Mouse (Mus musculus) liver, embryonic 14.5 days (tissue): ENCODE data around the gene Hexdc. TPM values are rescaled to one million over a fixed set of nuclear protein-coding genes. Genes with fewer than 3 reads are reported as not detected.

ENCODE experiments used
- ATAC-seq: fragments of 200-750 bp; cut with Nextera tagmentation; 2 replicates; pipeline ENCODE4 v1.8.0; 2017; ENCODE audit warnings: moderate number of reproducible peaks, mild to moderate bottlenecking, moderate library complexity; ENCODE audit not compliant: insufficient read depth
- DNase-seq, 3 experiments: peaks; one replicate each; pipeline ENCODE4 v3.0.0-alpha.2; 2012 to 2013; ENCODE audit warnings: low read depth in 3 of 3, low spot score in 3 of 3
- H3K27ac ChIP-seq: fragments of 300-500 bp; sonication (generic); 2 replicates; pipeline ENCODE4 v1.5.1; 2014; ENCODE audit warnings: moderate library complexity, mild to moderate bottlenecking, control low read depth, inconsistent platforms
- H3K27me3 ChIP-seq: fragments of 300-500 bp; sonication (generic); 2 replicates; pipeline ENCODE4 v1.6.1; 2014; ENCODE audit warnings: mild to moderate bottlenecking, low read length, moderate library complexity; ENCODE audit not compliant: control insufficient read depth, insufficient read depth
- H3K36me3 ChIP-seq: fragments of 300-500 bp; sonication (generic); replicated peaks from 2 replicates; pipeline ENCODE4 v1.6.1; 2014; ENCODE audit warnings: low read depth; ENCODE audit not compliant: control insufficient read depth, insufficient read depth
- H3K4me1 ChIP-seq, 2 experiments: fragments of 200-500 bp in 1 of 2; fragments of 300-500 bp in 1 of 2; sonication (generic) in 1 of 2; replicated peaks; 2 replicates each; pipeline ENCODE4 v1.6.1; 2012 to 2014; ENCODE audit warnings: antibody characterized with exemption in 1 of 2, inconsistent platforms in 1 of 2, low read length in 1 of 2; ENCODE audit not compliant: control insufficient read depth in 2 of 2, insufficient read depth in 2 of 2
- H3K4me2 ChIP-seq: fragments of 300-500 bp; sonication (generic); 2 replicates; pipeline ENCODE4 v1.6.1; 2014; ENCODE audit warnings: low read depth, mild to moderate bottlenecking, control low read depth, moderate library complexity
- H3K4me3 ChIP-seq, 2 experiments: fragments of 200-500 bp in 1 of 2; fragments of 300-500 bp in 1 of 2; sonication (generic) in 1 of 2; 2 replicates each; pipeline ENCODE4 v1.5.1; 2012 to 2014; ENCODE audit warnings: low read depth in 2 of 2, low read length in 2 of 2, mild to moderate bottlenecking in 2 of 2, control low read depth in 1 of 2, inconsistent platforms in 1 of 2, moderate library complexity in 1 of 2; ENCODE audit not compliant: insufficient read depth in 1 of 2
- H3K9ac ChIP-seq: fragments of 300-500 bp; sonication (generic); replicated peaks from 2 replicates; pipeline ENCODE4 v1.6.1; 2014; ENCODE audit warnings: mild to moderate bottlenecking, control low read depth, moderate library complexity
- H3K9me3 ChIP-seq: fragments of 300-500 bp; sonication (generic); 2 replicates; pipeline ENCODE4 v1.6.1; 2016; ENCODE audit warnings: low read length, mixed read lengths; ENCODE audit not compliant: control insufficient read depth
- CTCF ChIP-seq: IDR thresholded peaks from 2 replicates; pipeline ENCODE4 v1.5.1; 2016; ENCODE audit warnings: antibody characterized with exemption, low read depth, control low read depth
- EP300 ChIP-seq: IDR thresholded peaks from 2 replicates; pipeline ENCODE4 v1.6.1; 2016; ENCODE audit warnings: antibody characterized with exemption, low read depth
- WGBS: fragments of 180-500 bp; shearing (Covaris S2); extraction: QIAGEN DNeasy Blood & Tissue Kit; methylation state at CpG from one replicate; pipeline ENCODE4 v1.1.7; 2014; ENCODE audit not compliant: insufficient replicate concordance; 5-methylcytosine and 5-hydroxymethylcytosine counted together
- polyA plus RNA-seq, 2 experiments: library from polyadenylated mRNA; depleted of rRNA in 1 of 2; stranded (reverse) in 1 of 2; unstranded in 1 of 2; fragments of >200 nt; fragmentation: Nextera tagmentation in 1 of 2; extraction: Ambion mirVana in 1 of 2; gene quantifications; 2 replicates each; pipeline versions ENCODE4 v1.2.1 to v1.2.3; 2012 to 2014

Gene Hexdc
- polyA plus RNA-seq, 2 experiments, result 2.3 to 7.4 TPM

DNA sequence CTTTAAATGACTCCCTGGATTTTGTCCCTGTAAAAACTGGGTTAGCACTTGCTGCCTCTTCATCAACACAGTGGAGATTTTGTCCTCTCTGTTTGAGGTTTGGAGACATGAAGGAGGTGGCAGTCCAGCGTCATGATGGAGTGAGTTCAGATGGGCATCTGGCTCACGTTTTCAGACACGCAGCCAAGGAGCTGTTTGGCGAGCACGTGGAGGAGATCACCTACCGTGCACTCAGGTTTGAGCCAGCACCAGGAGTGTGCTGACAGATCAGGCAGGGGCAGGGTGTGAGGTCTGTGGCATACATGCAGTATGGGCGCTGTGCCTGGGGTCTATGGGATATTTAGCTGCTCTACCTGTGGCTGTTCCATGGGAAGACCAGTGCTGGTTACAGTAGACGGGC lies 46.0 kb downstream of the Hexdc start:
- no peak for TF ChIP-seq EP300
- no peak for TF ChIP-seq CTCF
- ATAC-seq (no peak), DNase-seq (no peak)
- Histone ChIP-seq H3K27me3 (no peaks in the 10 kb centered on the region), H3K27ac (no peak overlapping the region), H3K9ac (no peak overlapping the region), H3K4me1 (no peaks in the 10 kb centered on the region), H3K36me3 (peaks cover 99% of the 10 kb centered on the region), H3K4me3 (no peak overlapping the region), H3K9me3 (no peaks in the 10 kb centered on the region), H3K4me2 (no peak overlapping the region)
- 92% methylated on average over 8 of the region's 8 CpGs for WGBS

DNA sequence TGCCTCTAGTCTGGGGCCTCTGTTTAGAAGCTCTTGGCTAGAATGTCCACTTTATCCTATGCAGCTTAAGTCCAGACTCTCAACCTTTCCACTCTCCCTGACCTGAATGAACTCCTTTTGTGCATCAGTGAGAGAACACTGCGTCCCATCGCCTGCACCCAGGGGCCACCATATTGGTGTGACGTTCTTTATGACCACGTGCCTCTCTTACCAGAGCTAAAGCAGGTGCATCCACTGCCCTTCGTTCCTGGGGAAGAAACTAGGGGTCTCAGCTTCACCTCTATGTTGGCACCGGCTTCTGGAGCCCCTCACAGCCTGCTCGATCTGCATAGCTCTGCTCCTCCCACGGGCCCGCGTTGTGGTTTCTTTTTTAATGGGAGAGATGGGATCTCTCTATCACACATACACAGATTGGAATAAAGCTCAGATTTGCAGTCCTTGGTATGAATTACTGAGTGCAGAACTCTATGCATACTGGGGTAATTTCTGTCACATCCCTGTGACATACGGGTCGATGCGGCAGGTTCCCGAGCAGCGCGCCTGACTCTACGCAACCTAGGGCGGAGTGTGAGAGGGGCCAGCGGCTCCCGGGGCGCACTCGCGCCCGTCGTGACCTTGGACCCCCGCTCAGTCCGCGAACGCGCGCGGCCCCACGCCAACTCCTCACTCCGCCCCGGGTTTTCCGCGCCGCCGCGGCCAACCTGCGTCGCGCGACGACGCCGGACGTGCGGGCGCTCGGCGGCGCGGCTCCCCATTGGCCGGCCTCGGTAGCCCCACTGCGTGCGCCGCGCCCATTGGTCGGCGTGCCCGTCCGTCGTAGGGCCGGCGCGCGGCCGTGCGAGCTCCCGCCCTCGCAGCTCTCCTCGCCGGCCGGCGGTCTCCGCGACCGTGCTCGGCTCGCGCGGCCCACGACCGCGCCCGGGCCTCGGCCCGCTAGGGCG lies 55.2 kb downstream of the Hexdc start, which contains the start of gene Foxk2:
Gene Foxk2, plus strand, starts transcription at position 831 of the 941 bp plus-strand sequence.
- Histone ChIP-seq H3K27me3 (no peaks in the 10 kb centered on the region), H3K4me2 (peak within 1 kb of the TSS; percentile 87), H3K9me3 (no peaks in the 10 kb centered on the region), H3K27ac (peak within 1 kb of the TSS; percentile 65), H3K9ac (peak within 1 kb of the TSS; percentile 97), H3K4me1 (peaks cover 4 to 17% of the 10 kb centered on the region in 2 experiments), H3K4me3 (peak within 1 kb of the TSS; percentile 99 to 100), H3K36me3 (peaks cover 42% of the 10 kb centered on the region)
- ATAC-seq (peak; percentile 97), DNase-seq (peak; percentile 80 to 83 (median 82))
- TF ChIP-seq EP300 (no peak), CTCF (no peak)
- WGBS, result under 1% methylated on average over 91 of the region's 91 CpGs

DNA sequence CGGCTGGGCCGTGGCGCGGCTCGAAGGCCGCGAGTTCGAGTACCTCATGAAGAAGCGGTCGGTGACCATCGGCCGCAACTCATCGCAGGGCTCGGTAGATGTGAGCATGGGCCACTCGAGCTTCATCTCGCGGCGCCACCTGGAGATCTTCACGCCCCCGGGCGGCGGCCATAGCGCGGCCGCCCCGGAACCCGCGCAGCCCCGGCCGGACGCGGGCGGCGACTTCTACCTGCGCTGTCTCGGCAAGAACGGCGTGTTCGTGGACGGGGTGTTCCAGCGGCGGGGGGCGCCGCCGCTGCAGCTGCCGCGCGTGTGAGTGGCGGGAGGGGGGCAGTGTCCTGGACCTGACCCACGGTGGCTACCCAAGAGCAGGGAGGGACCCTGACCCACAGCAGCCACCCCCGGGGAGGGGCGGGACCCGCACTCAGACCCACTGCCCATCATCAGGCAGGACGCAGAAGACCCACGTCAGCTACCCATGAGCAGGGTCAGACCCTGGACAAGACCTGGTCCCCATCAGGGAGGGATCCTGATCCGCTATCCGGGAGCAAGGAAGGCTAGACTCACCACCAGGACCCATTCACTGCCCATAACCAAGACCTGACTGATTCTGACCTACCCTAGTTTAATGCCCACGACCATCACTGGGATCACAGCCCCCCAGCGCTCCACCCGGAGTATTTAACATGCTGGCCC lies 56.1 kb downstream of the Hexdc start:
- peaks cover 4 to 17% of the 10 kb centered on the region in 2 experiments for H3K4me1 ChIP-seq
- peak overlapping the region; percentile 87 for H3K4me2 ChIP-seq
- no peaks in the 10 kb centered on the region for H3K9me3 ChIP-seq
- H3K36me3 ChIP-seq, result peaks cover 38% of the 10 kb centered on the region
- under 1% methylated on average over 59 of the region's 60 CpGs for WGBS
- no peak for DNase-seq
- peak overlapping the region; percentile 65 for H3K27ac ChIP-seq
- H3K4me3 ChIP-seq, result peak overlapping the region; percentile 99 to 100
- no peaks in the 10 kb centered on the region for H3K27me3 ChIP-seq
- TF ChIP-seq EP300 (no peak), CTCF (no peak)
- ATAC-seq, result peak; percentile 54
- H3K9ac ChIP-seq, result peak overlapping the region; percentile 97

DNA sequence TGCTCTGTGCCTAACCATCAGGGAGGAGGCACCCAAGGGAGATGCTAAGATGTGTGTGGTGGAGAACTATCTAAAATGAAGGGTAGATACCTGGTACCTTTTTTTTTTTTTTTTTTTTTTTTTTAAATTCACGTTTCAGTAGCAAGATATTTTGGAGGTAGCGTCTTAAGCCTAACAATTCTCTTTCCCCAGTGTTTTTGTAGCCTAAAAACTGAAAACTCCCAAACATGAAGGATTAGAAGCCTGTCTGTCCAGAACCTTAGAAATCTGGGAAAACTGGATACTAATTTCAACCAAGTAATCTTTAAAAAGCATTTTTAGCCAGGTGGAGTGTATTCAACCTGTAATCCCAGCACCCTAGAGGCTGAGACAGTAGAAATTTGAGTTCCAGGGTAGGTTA lies 56.8 kb downstream of the Hexdc start:
- Histone ChIP-seq H3K4me2 (peak overlapping the region; percentile 87), H3K4me3 (peak overlapping the region; percentile 99 to 100), H3K9ac (peak overlapping the region; percentile 97), H3K36me3 (peaks cover 31% of the 10 kb centered on the region), H3K27ac (no peak overlapping the region), H3K4me1 (peaks cover 4 to 17% of the 10 kb centered on the region in 2 experiments), H3K27me3 (no peaks in the 10 kb centered on the region), H3K9me3 (no peaks in the 10 kb centered on the region)
- TF ChIP-seq CTCF (no peak), EP300 (no peak)
- ATAC-seq, result no peak
- no peak for DNase-seq
- WGBS, result 36% methylated on average over 2 of the region's 2 CpGs

Other genes starting within 250 kb of the Hexdc start
- gene Csnk1d, start 213.1 kb upstream of the Hexdc start, polyA plus RNA-seq (2012; rRNA removed), result 22.5 and 27.0 TPM in 2 replicates
- gene Csnk1d, start 213.1 kb upstream of the Hexdc start, polyA plus RNA-seq (2014; fragmentation: Nextera tagmentation; extraction: Ambion mirVana), result 17.1 and 19.6 TPM in 2 replicates
- 0.37 and 0.54 TPM in 2 replicates for gene Cd7, start 165.0 kb upstream of the Hexdc start, polyA plus RNA-seq (2012; rRNA removed)
- gene Cd7, start 165.0 kb upstream of the Hexdc start, polyA plus RNA-seq (2014; fragmentation: Nextera tagmentation; extraction: Ambion mirVana), result 0.56 and 0.57 TPM in 2 replicates
- gene Sectm1b, start 140.9 kb upstream of the Hexdc start, polyA plus RNA-seq (2012; rRNA removed), result 0.05 and 0.08 TPM in 2 replicates
- gene Sectm1b, start 140.9 kb upstream of the Hexdc start, polyA plus RNA-seq (2014; fragmentation: Nextera tagmentation; extraction: Ambion mirVana), result 0.04 TPM in 1 of 2 replicates, not detected in the other
- 1.0 and 1.3 TPM in 2 replicates for gene Sectm1a, start 123.2 kb upstream of the Hexdc start, polyA plus RNA-seq (2012; rRNA removed)
- gene Sectm1a, start 123.2 kb upstream of the Hexdc start, polyA plus RNA-seq (2014; fragmentation: Nextera tagmentation; extraction: Ambion mirVana), result 0.61 and 1.0 TPM in 2 replicates
- 0.08 and 0.10 TPM in 2 replicates for gene Tex19.2, start 85.8 kb upstream of the Hexdc start, polyA plus RNA-seq (2012; rRNA removed)
- not detected in 2 replicates for gene Tex19.2, start 85.8 kb upstream of the Hexdc start, polyA plus RNA-seq (2014; fragmentation: Nextera tagmentation; extraction: Ambion mirVana)
- 0.06 and 0.08 TPM in 2 replicates for gene Tex19.1, start 58.3 kb upstream of the Hexdc start, polyA plus RNA-seq (2012; rRNA removed)
- not detected in 2 replicates for gene Tex19.1, start 58.3 kb upstream of the Hexdc start, polyA plus RNA-seq (2014; fragmentation: Nextera tagmentation; extraction: Ambion mirVana)
- not detected in 2 replicates for gene Uts2r, start 44.2 kb upstream of the Hexdc start, polyA plus RNA-seq (2012; rRNA removed)
- not detected in 2 replicates for gene Uts2r, start 44.2 kb upstream of the Hexdc start, polyA plus RNA-seq (2014; fragmentation: Nextera tagmentation; extraction: Ambion mirVana)
- gene Ogfod3, start 278 bp downstream of the Hexdc start, polyA plus RNA-seq (2012; rRNA removed), result 4.0 and 5.6 TPM in 2 replicates
- 13.3 and 15.3 TPM in 2 replicates for gene Ogfod3, start 278 bp downstream of the Hexdc start, polyA plus RNA-seq (2014; fragmentation: Nextera tagmentation; extraction: Ambion mirVana)
- 14.8 and 16.1 TPM in 2 replicates for gene Cybc1, start 24.9 kb downstream of the Hexdc start, polyA plus RNA-seq (2012; rRNA removed)
- gene Cybc1, start 24.9 kb downstream of the Hexdc start, polyA plus RNA-seq (2014; fragmentation: Nextera tagmentation; extraction: Ambion mirVana), result 19.7 and 20.3 TPM in 2 replicates
- 27.9 and 46.6 TPM in 2 replicates for gene Narf, start 32.8 kb downstream of the Hexdc start, polyA plus RNA-seq (2012; rRNA removed)
- gene Narf, start 32.8 kb downstream of the Hexdc start, polyA plus RNA-seq (2014; fragmentation: Nextera tagmentation; extraction: Ambion mirVana), result 108 and 110 TPM in 2 replicates
- 9.9 and 10.0 TPM in 2 replicates for gene Foxk2, start 55.6 kb downstream of the Hexdc start, polyA plus RNA-seq (2012; rRNA removed)
- 3.1 and 4.2 TPM in 2 replicates for gene Foxk2, start 55.6 kb downstream of the Hexdc start, polyA plus RNA-seq (2014; fragmentation: Nextera tagmentation; extraction: Ambion mirVana)
- gene Wdr45b, start 150.0 kb downstream of the Hexdc start, polyA plus RNA-seq (2012; rRNA removed), result 13.9 and 15.3 TPM in 2 replicates
- gene Wdr45b, start 150.0 kb downstream of the Hexdc start, polyA plus RNA-seq (2014; fragmentation: Nextera tagmentation; extraction: Ambion mirVana), result 19.5 and 19.7 TPM in 2 replicates
- gene Rab40b, start 183.8 kb downstream of the Hexdc start, polyA plus RNA-seq (2012; rRNA removed), result 0.14 and 0.30 TPM in 2 replicates
- 0.21 and 0.55 TPM in 2 replicates for gene Rab40b, start 183.8 kb downstream of the Hexdc start, polyA plus RNA-seq (2014; fragmentation: Nextera tagmentation; extraction: Ambion mirVana)
- gene Fn3krp, start 217.0 kb downstream of the Hexdc start, polyA plus RNA-seq (2012; rRNA removed), result 19.9 and 24.4 TPM in 2 replicates
- 23.5 and 24.2 TPM in 2 replicates for gene Fn3krp, start 217.0 kb downstream of the Hexdc start, polyA plus RNA-seq (2014; fragmentation: Nextera tagmentation; extraction: Ambion mirVana)
- gene Fn3k, start 230.5 kb downstream of the Hexdc start, polyA plus RNA-seq (2012; rRNA removed), result 34.9 and 39.9 TPM in 2 replicates
- 49.9 and 51.4 TPM in 2 replicates for gene Fn3k, start 230.5 kb downstream of the Hexdc start, polyA plus RNA-seq (2014; fragmentation: Nextera tagmentation; extraction: Ambion mirVana)
- gene Tbcd, start 247.5 kb downstream of the Hexdc start, polyA plus RNA-seq (2012; rRNA removed), result 15.0 and 20.4 TPM in 2 replicates
- 15.6 and 17.2 TPM in 2 replicates for gene Tbcd, start 247.5 kb downstream of the Hexdc start, polyA plus RNA-seq (2014; fragmentation: Nextera tagmentation; extraction: Ambion mirVana)